Mouse (Mus musculus): ENCODE data around the gene Hes5. TPM values are rescaled to one million over a fixed set of nuclear protein-coding genes. Genes with fewer than 3 reads are reported as not detected.

The Hes5 gene
- polyA plus RNA-seq, 1 experiment from 2014 or later = 159 TPM

- H3K27ac ChIP-seq (ENCODE audit: low read depth, low read length) = peak overlapping the region; percentile 55
- peak overlapping the region; percentile 79 for H3K4me2 ChIP-seq (replicated peaks; ENCODE audit: low read depth, low read length)
- ATAC-seq (ENCODE audit: low FRiP score) = no peak
- H3K4me3 ChIP-seq (ENCODE audit: low read depth, low read length) = peak overlapping the region; percentile 84
- H3K4me1 ChIP-seq (replicated peaks; ENCODE audit: control insufficient read depth, insufficient read depth, low read length) = peaks cover 35% of the 10 kb centered on the region
- WGBS = 14% methylated on average over 19 of the region's 20 CpGs
- H3K36me3 ChIP-seq (ENCODE audit: control insufficient read depth, insufficient read depth, low read length) = no peaks in the 10 kb centered on the region
- H3K27me3 ChIP-seq (ENCODE audit: control insufficient read depth, insufficient read depth, low read length) = peaks cover 15% of the 10 kb centered on the region
- H3K9me3 ChIP-seq (ENCODE audit: control insufficient read depth, low read length) = no peaks in the 10 kb centered on the region
- no peak for DNase-seq (ENCODE audit: low spot score)
- peak overlapping the region; percentile 17 for H3K9ac ChIP-seq (ENCODE audit: low read depth, low read length)
Observed at GRCm38 (mm10) chr4:154960021-154960689, 568 bp upstream of the Hes5 start.

DNA sequence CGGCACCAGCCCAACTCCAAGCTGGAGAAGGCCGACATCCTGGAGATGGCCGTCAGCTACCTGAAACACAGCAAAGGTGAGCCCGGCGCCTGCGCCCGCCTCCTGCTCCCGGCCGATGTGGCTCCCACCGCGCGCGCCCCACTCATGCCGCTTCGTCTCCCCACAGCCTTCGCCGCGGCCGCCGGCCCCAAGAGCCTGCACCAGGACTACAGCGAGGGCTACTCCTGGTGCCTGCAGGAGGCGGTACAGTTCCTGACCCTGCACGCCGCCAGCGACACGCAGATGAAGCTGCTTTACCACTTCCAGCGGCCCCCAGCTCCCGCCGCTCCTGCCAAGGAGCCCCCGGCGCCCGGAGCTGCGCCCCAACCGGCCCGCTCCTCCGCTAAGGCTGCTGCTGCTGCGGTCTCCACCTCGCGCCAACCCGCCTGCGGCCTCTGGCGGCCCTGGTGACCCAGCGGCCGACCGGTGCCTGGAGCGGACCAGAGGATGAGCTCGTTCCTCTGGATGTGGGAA, 559 bp downstream of the Hes5 start:
- under 1% methylated on average over 42 of the region's 47 CpGs for WGBS
- Histone ChIP-seq H3K4me1 (replicated peaks; ENCODE audit: control insufficient read depth, insufficient read depth, low read length) (peaks cover 42% of the 10 kb centered on the region), H3K9ac (ENCODE audit: low read depth, low read length) (peak overlapping the region; percentile 97), H3K9me3 (ENCODE audit: control insufficient read depth, low read length) (no peaks in the 10 kb centered on the region), H3K4me2 (replicated peaks; ENCODE audit: low read depth, low read length) (peak overlapping the region; percentile 79), H3K36me3 (ENCODE audit: control insufficient read depth, insufficient read depth, low read length) (no peaks in the 10 kb centered on the region), H3K27me3 (ENCODE audit: control insufficient read depth, insufficient read depth, low read length) (peaks cover 15% of the 10 kb centered on the region), H3K27ac (ENCODE audit: low read depth, low read length) (peak overlapping the region; percentile 98), H3K4me3 (ENCODE audit: low read depth, low read length) (peak overlapping the region; percentile 84)
- ATAC-seq (ENCODE audit: low FRiP score) = no peak
- DNase-seq (ENCODE audit: low spot score) = peak; percentile 70

DNA sequence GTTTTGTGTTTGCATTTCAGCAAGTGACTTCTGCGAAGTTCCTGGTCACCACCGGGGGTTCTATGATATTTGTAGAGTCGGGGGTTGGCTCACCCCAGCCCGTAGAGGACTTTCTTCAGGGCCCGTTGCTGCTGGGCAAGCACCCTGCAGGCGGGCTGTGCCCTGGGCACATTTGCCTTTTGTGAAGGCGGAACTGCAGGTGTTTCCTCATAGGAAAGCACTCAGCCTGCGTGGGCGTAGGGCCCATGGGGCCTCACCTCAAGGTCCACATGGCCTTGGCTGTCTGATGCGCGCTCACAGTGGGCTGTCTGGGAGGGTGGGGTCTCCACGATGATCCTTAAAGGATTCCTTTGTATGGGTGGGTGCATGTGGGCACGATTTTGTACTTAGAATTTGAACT, 1.2 kb downstream of the Hes5 start:
- peak overlapping the region; percentile 84 for H3K4me3 ChIP-seq (ENCODE audit: low read depth, low read length)
- H3K4me2 ChIP-seq (replicated peaks; ENCODE audit: low read depth, low read length) = peak overlapping the region; percentile 79
- H3K9ac ChIP-seq (ENCODE audit: low read depth, low read length) = peak overlapping the region; percentile 97
- DNase-seq (ENCODE audit: low spot score) (no peak), ATAC-seq (ENCODE audit: low FRiP score) (no peak)
- 4% methylated on average over 13 of the region's 13 CpGs for WGBS
- peaks cover 39% of the 10 kb centered on the region for H3K4me1 ChIP-seq (replicated peaks; ENCODE audit: control insufficient read depth, insufficient read depth, low read length)
- H3K36me3 ChIP-seq (ENCODE audit: control insufficient read depth, insufficient read depth, low read length) = no peaks in the 10 kb centered on the region
- no peaks in the 10 kb centered on the region for H3K9me3 ChIP-seq (ENCODE audit: control insufficient read depth, low read length)
- peaks cover 12% of the 10 kb centered on the region for H3K27me3 ChIP-seq (ENCODE audit: control insufficient read depth, insufficient read depth, low read length)
- peak overlapping the region; percentile 98 for H3K27ac ChIP-seq (ENCODE audit: low read depth, low read length)

GRCm38 (mm10) chr4:154962683-154963082, 2.0 kb downstream of the Hes5 start:
- ATAC-seq (ENCODE audit: low FRiP score) (no peak), DNase-seq (ENCODE audit: low spot score) (no peak)
- Histone ChIP-seq H3K27me3 (ENCODE audit: control insufficient read depth, insufficient read depth, low read length) (peaks cover 12% of the 10 kb centered on the region), H3K36me3 (ENCODE audit: control insufficient read depth, insufficient read depth, low read length) (no peaks in the 10 kb centered on the region), H3K4me3 (ENCODE audit: low read depth, low read length) (peak overlapping the region; percentile 84), H3K9me3 (ENCODE audit: control insufficient read depth, low read length) (no peaks in the 10 kb centered on the region), H3K4me2 (replicated peaks; ENCODE audit: low read depth, low read length) (peak overlapping the region; percentile 79), H3K27ac (ENCODE audit: low read depth, low read length) (peak overlapping the region; percentile 98), H3K4me1 (replicated peaks; ENCODE audit: control insufficient read depth, insufficient read depth, low read length) (peaks cover 32% of the 10 kb centered on the region), H3K9ac (ENCODE audit: low read depth, low read length) (peak overlapping the region; percentile 97)
- 37% methylated on average over 7 of the region's 7 CpGs for WGBS

GRCm38 (mm10) chr4:154963190-154963836, 2.6 kb downstream of the Hes5 start:
- ATAC-seq (ENCODE audit: low FRiP score) (peak; percentile 9; the same call in 1 of the 2 replicates), DNase-seq (ENCODE audit: low spot score) (peak; percentile 58)
- H3K36me3 ChIP-seq (ENCODE audit: control insufficient read depth, insufficient read depth, low read length) = no peaks in the 10 kb centered on the region
- peak overlapping the region; percentile 84 for H3K4me3 ChIP-seq (ENCODE audit: low read depth, low read length)
- peak overlapping the region; percentile 79 for H3K4me2 ChIP-seq (replicated peaks; ENCODE audit: low read depth, low read length)
- peaks cover 27% of the 10 kb centered on the region for H3K4me1 ChIP-seq (replicated peaks; ENCODE audit: control insufficient read depth, insufficient read depth, low read length)
- H3K9ac ChIP-seq (ENCODE audit: low read depth, low read length) = peak overlapping the region; percentile 97
- H3K27me3 ChIP-seq (ENCODE audit: control insufficient read depth, insufficient read depth, low read length) = peaks cover 12% of the 10 kb centered on the region
- 16% methylated on average over 11 of the region's 11 CpGs for WGBS
- H3K9me3 ChIP-seq (ENCODE audit: control insufficient read depth, low read length) = no peaks in the 10 kb centered on the region
- H3K27ac ChIP-seq (ENCODE audit: low read depth, low read length) = peak overlapping the region; percentile 98

DNA sequence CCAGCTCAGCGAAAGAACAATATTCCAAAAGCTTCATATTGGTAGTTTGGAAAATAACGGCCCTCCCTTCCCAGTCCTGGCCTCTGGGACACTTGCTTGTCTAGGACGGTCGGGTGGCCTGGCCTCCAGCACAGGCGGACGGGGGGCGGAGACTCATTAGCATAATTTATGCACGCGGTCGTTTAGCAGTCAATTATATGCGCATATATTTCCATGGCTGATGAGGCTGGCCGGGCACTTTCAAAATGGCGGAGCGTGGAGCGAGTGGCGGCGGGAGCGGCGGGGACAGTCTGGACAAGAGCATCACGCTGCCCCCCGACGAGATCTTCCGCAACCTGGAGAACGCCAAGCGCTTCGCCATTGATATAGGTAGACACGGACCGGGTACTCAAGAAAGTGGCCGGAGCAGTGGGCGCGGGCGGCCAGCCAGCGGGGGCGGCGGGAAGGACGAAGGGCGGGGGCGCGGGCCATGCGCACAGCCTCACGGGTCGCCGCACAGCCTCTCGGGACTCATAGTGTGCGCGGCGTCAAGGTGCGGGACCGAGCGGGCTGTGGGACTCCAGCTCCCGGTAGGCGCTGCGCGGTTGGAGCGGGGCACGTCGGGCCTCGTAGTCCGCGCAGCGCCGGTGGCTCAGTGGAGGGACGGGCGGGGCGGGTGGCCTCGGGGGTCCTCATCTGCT, 3.3 kb downstream of the Hes5 start, which contains the start of gene Pank4:
Gene Pank4, plus strand, starts transcription at position 223 of the 680 bp plus-strand sequence.
- peak within 1 kb of the TSS; percentile 98 for H3K27ac ChIP-seq (ENCODE audit: low read depth, low read length)
- peaks cover 7% of the 10 kb centered on the region for H3K27me3 ChIP-seq (ENCODE audit: control insufficient read depth, insufficient read depth, low read length)
- no peaks in the 10 kb centered on the region for H3K36me3 ChIP-seq (ENCODE audit: control insufficient read depth, insufficient read depth, low read length)
- H3K4me2 ChIP-seq (replicated peaks; ENCODE audit: low read depth, low read length) = peak within 1 kb of the TSS; percentile 79
- peak within 1 kb of the TSS; percentile 97 for H3K9ac ChIP-seq (ENCODE audit: low read depth, low read length)
- H3K9me3 ChIP-seq (ENCODE audit: control insufficient read depth, low read length) = no peaks in the 10 kb centered on the region
- under 1% methylated on average over 42 of the region's 66 CpGs for WGBS
- DNase-seq (ENCODE audit: low spot score) (peak; percentile 93), ATAC-seq (ENCODE audit: low FRiP score) (peak; percentile 80)
- peak within 1 kb of the TSS; percentile 84 for H3K4me3 ChIP-seq (ENCODE audit: low read depth, low read length)
- peaks cover 20% of the 10 kb centered on the region for H3K4me1 ChIP-seq (replicated peaks; ENCODE audit: control insufficient read depth, insufficient read depth, low read length)

DNA sequence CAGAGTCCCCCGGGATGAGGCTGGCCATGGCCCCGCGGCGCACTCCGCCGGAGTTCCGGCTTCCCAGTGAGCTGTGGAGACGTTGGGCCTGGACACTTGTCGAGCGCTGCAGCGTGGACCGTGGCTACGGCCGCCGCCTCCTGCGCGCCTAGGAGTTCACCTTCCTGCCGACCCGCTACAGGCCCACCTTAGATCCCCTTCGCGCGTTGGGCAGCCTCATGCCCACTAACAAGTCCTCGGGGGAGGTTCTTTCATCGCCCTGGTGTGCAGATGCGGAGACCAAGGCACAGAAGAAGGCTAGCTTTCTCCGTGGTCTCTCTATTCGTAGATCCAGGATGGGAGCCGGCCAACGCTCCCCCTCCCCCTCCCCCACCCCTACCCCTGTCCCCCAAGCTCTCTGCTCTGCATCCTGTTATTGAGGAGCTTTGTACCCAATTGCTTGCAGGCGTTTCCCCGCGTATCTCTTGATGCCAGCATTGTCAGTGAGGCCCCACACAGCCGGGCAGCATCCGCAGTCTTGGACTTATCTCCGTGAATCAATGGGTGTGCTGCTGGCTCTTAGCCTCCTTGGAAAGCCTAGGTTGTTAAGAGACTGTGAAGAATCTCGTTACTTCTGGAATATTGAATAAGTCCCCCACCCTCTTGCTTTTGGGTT, 4.0 kb downstream of the Hes5 start:
- WGBS = 2% methylated on average over 31 of the region's 36 CpGs
- peaks cover 5% of the 10 kb centered on the region for H3K27me3 ChIP-seq (ENCODE audit: control insufficient read depth, insufficient read depth, low read length)

GRCm38 (mm10) chr4:154965856-154966255, 5.1 kb downstream of the Hes5 start:
- 69% methylated on average over 3 of the region's 3 CpGs for WGBS
- H3K4me2 ChIP-seq (replicated peaks; ENCODE audit: low read depth, low read length) = peak overlapping the region; percentile 79
- peak overlapping the region; percentile 86 for H3K9ac ChIP-seq (ENCODE audit: low read depth, low read length)
- DNase-seq (ENCODE audit: low spot score) (no peak), ATAC-seq (ENCODE audit: low FRiP score) (no peak)
- peaks cover 5% of the 10 kb centered on the region for H3K27me3 ChIP-seq (ENCODE audit: control insufficient read depth, insufficient read depth, low read length)
- peaks cover 11% of the 10 kb centered on the region; the same call in 1 of the 2 replicates for H3K4me1 ChIP-seq (replicated peaks; ENCODE audit: control insufficient read depth, insufficient read depth, low read length)
- H3K9me3 ChIP-seq (ENCODE audit: control insufficient read depth, low read length) = no peaks in the 10 kb centered on the region
- H3K4me3 ChIP-seq (ENCODE audit: low read depth, low read length) = 0 out of 2 replicates have a peak overlapping the region, but pooled peaks have one; percentile 84
- H3K36me3 ChIP-seq (ENCODE audit: control insufficient read depth, insufficient read depth, low read length) = peaks cover 16% of the 10 kb centered on the region
- H3K27ac ChIP-seq (ENCODE audit: low read depth, low read length) = no peak overlapping the region

More for the DNA sequence above, 4.0 kb downstream of the Hes5 start:
- peak overlapping the region; percentile 79 for H3K4me2 ChIP-seq (replicated peaks; ENCODE audit: low read depth, low read length)
- peaks cover 6% of the 10 kb centered on the region for H3K36me3 ChIP-seq (ENCODE audit: control insufficient read depth, insufficient read depth, low read length)
- peak overlapping the region; percentile 84 for H3K4me3 ChIP-seq (ENCODE audit: low read depth, low read length)
- DNase-seq (ENCODE audit: low spot score) (peak; percentile 82), ATAC-seq (ENCODE audit: low FRiP score) (no peak; the same call in 1 of the 2 replicates)
- H3K4me1 ChIP-seq (replicated peaks; ENCODE audit: control insufficient read depth, insufficient read depth, low read length) = peaks cover 15% of the 10 kb centered on the region
- no peaks in the 10 kb centered on the region for H3K9me3 ChIP-seq (ENCODE audit: control insufficient read depth, low read length)
- H3K9ac ChIP-seq (ENCODE audit: low read depth, low read length) = peak overlapping the region; percentile 86
- H3K27ac ChIP-seq (ENCODE audit: low read depth, low read length) = peak overlapping the region; percentile 98

Measured in hindbrain, embryonic 11.5 days (tissue).